Comparison of ENCODE assay signal across 22 mouse cellular contexts in the genomic region with DNA sequence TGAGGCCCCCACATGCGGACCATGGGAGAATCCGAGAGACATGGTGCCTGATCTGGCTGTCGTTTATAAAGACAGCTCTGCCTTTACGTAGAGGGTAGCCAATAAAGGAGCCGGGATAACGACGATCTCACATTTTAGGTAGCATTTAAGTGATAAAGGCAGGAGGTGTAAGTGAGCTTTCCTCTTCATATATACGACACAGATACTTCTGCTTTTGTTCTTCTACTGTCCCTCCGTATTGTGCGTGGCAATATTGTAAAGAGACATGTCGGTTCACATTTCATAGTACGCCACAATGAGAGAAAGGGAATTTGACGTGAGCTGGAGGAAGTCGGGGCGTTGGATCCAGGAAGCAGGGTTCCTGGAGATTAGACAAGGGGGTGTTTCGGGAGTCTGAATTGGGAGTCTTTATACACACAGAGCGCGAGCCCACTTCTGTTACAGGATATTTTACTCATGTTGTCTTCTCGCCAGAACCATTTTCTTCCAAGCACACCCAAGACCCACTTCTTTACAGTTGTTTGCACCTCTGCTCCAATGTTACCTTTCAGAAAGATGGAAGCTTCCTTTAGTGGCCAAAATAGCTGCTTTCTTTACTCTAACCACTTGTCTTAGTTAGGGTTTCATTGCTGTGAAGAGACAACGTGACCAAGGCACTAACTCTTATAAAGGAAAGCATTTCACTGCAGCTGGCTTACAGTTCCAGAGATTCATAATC. TPM values are rescaled to one million over a fixed set of nuclear protein-coding genes. Genes with fewer than 3 reads are reported as not detected.
DNase-seq lines count a peak whose midpoint lies in the region; ATAC-seq and TF ChIP-seq lines count a peak whose summit lies in the region.
"Had no signal": no experiment of that assay in that cellular context is flagged by ENCODE, and none has a peak within 500 bp of the region (broad histone marks: within the 10 kb centered on the region; RNA-seq: fewer than 3 reads in every experiment).

No protein-coding gene starts in this region.

- no peak overlapping the region for H3K4me3 ChIP-seq in heart, embryonic 11.5 days (ENCODE audit: low read depth, low read length)
- H3K4me3 ChIP-seq in thymus, adult 2 months (ENCODE audit: control insufficient read depth, insufficient read depth, low read length): no peak overlapping the region
- no peak overlapping the region for H3K4me3 ChIP-seq in liver, embryonic 13.5 days (replicated peaks)
- H3K4me3 ChIP-seq: embryonic facial prominence, embryonic 10.5 days; intestine, embryonic 15.5 days; layer of hippocampus, adult 2 months had no signal

- H3K4me2 ChIP-seq in heart, embryonic 11.5 days: peak overlapping the region; percentile 24; the same call in 1 of the 2 replicates
- peak overlapping the region; percentile 28; the same call in 1 of the 2 replicates for H3K4me2 ChIP-seq in liver, embryonic 13.5 days
- H3K4me2 ChIP-seq: hindbrain, embryonic 14.5 days; intestine, embryonic 15.5 days had no signal

- no peaks in the 10 kb centered on the region for H3K4me1 ChIP-seq in heart, embryonic 11.5 days (ENCODE audit: control insufficient read depth, insufficient read depth, low read length)
- peaks cover 2% of the 10 kb centered on the region; the same call in 1 of the 2 replicates for H3K4me1 ChIP-seq in thymus, adult 2 months (replicated peaks; ENCODE audit: control insufficient read depth, insufficient read depth, low read length)
- peaks cover 2% of the 10 kb centered on the region for H3K4me1 ChIP-seq in liver, embryonic 13.5 days (replicated peaks)
- H3K4me1 ChIP-seq: embryonic facial prominence, embryonic 10.5 days; intestine, embryonic 15.5 days had no signal

- no peaks in the 10 kb centered on the region for H3K36me3 ChIP-seq in heart, embryonic 11.5 days (ENCODE audit: control insufficient read depth, insufficient read depth, low read length)
- H3K36me3 ChIP-seq in thymus, adult 2 months (ENCODE audit: control insufficient read depth, insufficient read depth, low read length): no peaks in the 10 kb centered on the region
- no peaks in the 10 kb centered on the region for H3K36me3 ChIP-seq in liver, embryonic 13.5 days
- H3K36me3 ChIP-seq: embryonic facial prominence, embryonic 10.5 days; intestine, embryonic 15.5 days had no signal

- ATAC-seq in heart, embryonic 11.5 days (replicated peaks; ENCODE audit: insufficient number of reproducible peaks, low FRiP score, low TSS enrichment): no peak
- no peak for ATAC-seq in liver, embryonic 13.5 days (ENCODE audit: low read depth)
- ATAC-seq in monocyte, adult 5-6 weeks (replicated peaks; ENCODE audit: insufficient number of reproducible peaks, low FRiP score, low TSS enrichment, poor library complexity, severe bottlenecking): no peak
- ATAC-seq: activated CD4-positive, CD25-positive, alpha-beta regulatory T cell, adult 4 months; forebrain, postnatal 0 days; intestine, embryonic 15.5 days; Patski had no signal

- no peak overlapping the region for H3K9ac ChIP-seq in heart, embryonic 11.5 days (ENCODE audit: low read depth, low read length)
- no peak overlapping the region for H3K9ac ChIP-seq in liver, embryonic 13.5 days
- H3K9ac ChIP-seq: forebrain, postnatal 0 days; hindbrain, embryonic 14.5 days; intestine, embryonic 15.5 days had no signal

- TF ChIP-seq CTCF in thymus, adult 2 months (IDR thresholded peaks at IDR 0.05; ENCODE audit: borderline replicate concordance, control insufficient read depth, extremely low read depth, insufficient read depth, low read length, poor library complexity): no peak

- H3K27ac ChIP-seq in heart, embryonic 11.5 days (ENCODE audit: low read depth, low read length): no peak overlapping the region
- no peak overlapping the region for H3K27ac ChIP-seq in thymus, adult 2 months (ENCODE audit: control insufficient read depth, insufficient read depth, low read length)
- H3K27ac ChIP-seq in liver, embryonic 13.5 days: no peak overlapping the region
- H3K27ac ChIP-seq: embryonic facial prominence, embryonic 10.5 days; hindbrain, embryonic 14.5 days; intestine, embryonic 15.5 days; layer of hippocampus, adult 2 months had no signal

- DNase-seq in heart, postnatal 4 days: no peak
- peak; percentile 8 for DNase-seq in thymus, adult 2 months
- DNase-seq in thymus, postnatal 0 days (ENCODE audit: low spot score): no peak
- DNase-seq in liver, embryonic 13.5 days: no peak
- no peak for DNase-seq in ovary, adult 18-20 months (ENCODE audit: low spot score)
- DNase-seq: adrenal gland, postnatal 14 days; cerebellum, adult 11-12 months; cerebellum, postnatal 36 days; forebrain, postnatal 0 days; left cerebral cortex, postnatal 4 days; midbrain, embryonic 14.5 days; retina, postnatal 1 day; thymus, adult 18-20 months had no signal

- 62% methylated on average over 20 of the region's 20 CpGs for WGBS in heart, embryonic 11.5 days (ENCODE audit: insufficient replicate concordance)
- 47% methylated on average over 20 of the region's 20 CpGs for WGBS in thymus, adult 2 months
- 28% methylated on average over 20 of the region's 20 CpGs for WGBS in liver, embryonic 13.5 days (ENCODE audit: insufficient replicate concordance)

- no peak for TF ChIP-seq POLR2A in thymus, adult 2 months (IDR thresholded peaks at IDR 0.05; ENCODE audit: control insufficient read depth, extremely low read depth, insufficient read depth, low read length, poor library complexity)

- no peaks in the 10 kb centered on the region for H3K9me3 ChIP-seq in heart, embryonic 11.5 days (replicated peaks; ENCODE audit: control insufficient read depth, low read length)
- no peaks in the 10 kb centered on the region for H3K9me3 ChIP-seq in liver, embryonic 13.5 days (replicated peaks)
- H3K9me3 ChIP-seq: embryonic facial prominence, embryonic 10.5 days; intestine, embryonic 15.5 days had no signal

- H3K27me3 ChIP-seq in heart, embryonic 11.5 days (ENCODE audit: control insufficient read depth, insufficient read depth, low read length): no peaks in the 10 kb centered on the region
- no peaks in the 10 kb centered on the region for H3K27me3 ChIP-seq in thymus, adult 2 months (ENCODE audit: control insufficient read depth, insufficient read depth, low read length)
- H3K27me3 ChIP-seq in liver, embryonic 13.5 days: no peaks in the 10 kb centered on the region
- H3K27me3 ChIP-seq: intestine, embryonic 15.5 days; Patski had no signal

RNA-seq across cellular contexts. Expression of gene Scyl2, which starts 9.3 kb away (rescaled TPM):
- 9.1 and 10.2 TPM in 2 replicates for polyA plus RNA-seq in heart, embryonic 11.5 days (2014; fragmentation: Nextera tagmentation; extraction: Ambion mirVana)
- 10 to 100 TPM; 21.4 to 22.1 TPM for total RNA-seq in heart, postnatal 4 days (2021)
- 20.6 and 23.1 TPM in 2 replicates for polyA plus RNA-seq in thymus, adult 2 months (2012; rRNA removed)
- polyA plus RNA-seq in thymus, postnatal 0 days (2015; fragmentation: Nextera tagmentation; extraction: Ambion mirVana): 6.9 and 9.9 TPM in 2 replicates
- 4.3 and 5.1 TPM in 2 replicates for polyA plus RNA-seq in liver, embryonic 13.5 days (2015; fragmentation: Nextera tagmentation; extraction: Ambion mirVana)
- 29.8 to 47.8 TPM (median 34.8 TPM) in 3 replicates for total RNA-seq in monocyte, adult 5-6 weeks (2017)

RNA-seq across cellular contexts. Expression of gene Actr6, which starts 36.7 kb away (rescaled TPM):
- polyA plus RNA-seq in heart, embryonic 11.5 days (2014; fragmentation: Nextera tagmentation; extraction: Ambion mirVana): 28.2 and 29.6 TPM in 2 replicates
- total RNA-seq in heart, postnatal 4 days (2021): 1 to 10 TPM; 8.1 to 9.8 TPM
- 2.6 and 2.7 TPM in 2 replicates for polyA plus RNA-seq in thymus, adult 2 months (2012; rRNA removed)
- 58.7 and 63.8 TPM in 2 replicates for polyA plus RNA-seq in thymus, postnatal 0 days (2015; fragmentation: Nextera tagmentation; extraction: Ambion mirVana)
- polyA plus RNA-seq in liver, embryonic 13.5 days (2015; fragmentation: Nextera tagmentation; extraction: Ambion mirVana): 18.1 and 24.1 TPM in 2 replicates
- total RNA-seq in monocyte, adult 5-6 weeks (2017): 15.6 to 21.6 TPM (median 18.0 TPM) in 3 replicates
- polyA plus RNA-seq: small intestine, adult 2 months had no signal

RNA-seq across cellular contexts. Expression of gene Uhrf1bp1l, which starts 49.4 kb away (rescaled TPM):
- polyA plus RNA-seq in heart, embryonic 11.5 days (2014; fragmentation: Nextera tagmentation; extraction: Ambion mirVana): 21.3 and 22.9 TPM in 2 replicates
- total RNA-seq in heart, postnatal 4 days (2021): 10 to 100 TPM; 28.8 to 31.4 TPM
- 20.4 and 20.7 TPM in 2 replicates for polyA plus RNA-seq in thymus, adult 2 months (2012; rRNA removed)
- 21.8 and 27.1 TPM in 2 replicates for polyA plus RNA-seq in thymus, postnatal 0 days (2015; fragmentation: Nextera tagmentation; extraction: Ambion mirVana)
- 10.5 and 15.1 TPM in 2 replicates for polyA plus RNA-seq in liver, embryonic 13.5 days (2015; fragmentation: Nextera tagmentation; extraction: Ambion mirVana)
- 27.5 to 45.4 TPM (median 39.8 TPM) in 3 replicates for total RNA-seq in monocyte, adult 5-6 weeks (2017)
